In genomic region chr4:150176535-150176934, GRCm38 (mm10) we compare ENCODE assay signal across 8 mouse cellular contexts. TPM values are rescaled to one million over a fixed set of nuclear protein-coding genes. Genes with fewer than 3 reads are reported as not detected.
DNase-seq lines count a peak whose midpoint lies in the region; ATAC-seq lines count a peak whose summit lies in the region.

No protein-coding gene starts in this region.

- 6% methylated on average over 7 of the region's 7 CpGs for WGBS in neural tube, embryonic 15.5 days
- 2% methylated on average over 7 of the region's 7 CpGs for WGBS in embryonic facial prominence, embryonic 11.5 days

- H3K9ac ChIP-seq in neural tube, embryonic 15.5 days (replicated peaks): no peak overlapping the region
- H3K9ac ChIP-seq in embryonic facial prominence, embryonic 11.5 days (replicated peaks; ENCODE audit: low read length): no peak overlapping the region

- H3K4me3 ChIP-seq in neural tube, embryonic 15.5 days (replicated peaks): no peak overlapping the region
- H3K4me3 ChIP-seq in embryonic facial prominence, embryonic 11.5 days (ENCODE audit: low read depth, low read length): no peak overlapping the region

- no peak overlapping the region for H3K4me2 ChIP-seq in neural tube, embryonic 15.5 days
- H3K4me2 ChIP-seq in embryonic facial prominence, embryonic 11.5 days (ENCODE audit: low read depth, low read length): no peak overlapping the region

- no peaks in the 10 kb centered on the region for H3K4me1 ChIP-seq in neural tube, embryonic 15.5 days
- no peaks in the 10 kb centered on the region; the same call in 1 of the 2 replicates for H3K4me1 ChIP-seq in embryonic facial prominence, embryonic 11.5 days (ENCODE audit: control insufficient read depth, insufficient read depth, low read length)

- no peaks in the 10 kb centered on the region for H3K9me3 ChIP-seq in neural tube, embryonic 15.5 days (replicated peaks)
- no peaks in the 10 kb centered on the region for H3K9me3 ChIP-seq in embryonic facial prominence, embryonic 11.5 days (replicated peaks; ENCODE audit: control insufficient read depth, low read length)

- H3K27ac ChIP-seq in neural tube, embryonic 15.5 days (replicated peaks): no peak overlapping the region
- H3K27ac ChIP-seq in embryonic facial prominence, embryonic 11.5 days (replicated peaks; ENCODE audit: low read depth, low read length): no peak overlapping the region

- H3K27me3 ChIP-seq in neural tube, embryonic 15.5 days (replicated peaks): no peaks in the 10 kb centered on the region
- H3K27me3 ChIP-seq in embryonic facial prominence, embryonic 11.5 days (ENCODE audit: control insufficient read depth, insufficient read depth, low read length): no peaks in the 10 kb centered on the region

- no peaks in the 10 kb centered on the region for H3K36me3 ChIP-seq in neural tube, embryonic 15.5 days
- H3K36me3 ChIP-seq in embryonic facial prominence, embryonic 11.5 days (replicated peaks; ENCODE audit: control insufficient read depth, insufficient read depth, low read depth, low read length): no peaks in the 10 kb centered on the region; the same call in 1 of the 2 replicates

- no peak for ATAC-seq in neural tube, embryonic 15.5 days (ENCODE audit: low FRiP score)
- ATAC-seq in embryonic facial prominence, embryonic 11.5 days (replicated peaks; ENCODE audit: insufficient number of reproducible peaks, low FRiP score, low TSS enrichment, low read depth): no peak
- ATAC-seq in megakaryocyte-erythroid progenitor cell, adult 5-6 weeks (replicated peaks; ENCODE audit: low FRiP score, low TSS enrichment, poor library complexity, severe bottlenecking): peak; percentile 88

- DNase-seq in neural tube, embryonic 10.5 days (ENCODE audit: extremely low spot score, low spot score): peak; percentile 66
- peak; percentile 54 for DNase-seq in adrenal gland, postnatal 10 days
- DNase-seq in embryonic facial prominence, embryonic 11.5 days (ENCODE audit: low spot score): peak; percentile 82
- DNase-seq in heart, postnatal 36 days: peak; percentile 40 to 43
- DNase-seq in left cerebral cortex, postnatal 4 days: peak; percentile 29
- peak; percentile 61 for DNase-seq in testis, postnatal 10 days (ENCODE audit: low spot score)

- intact Hi-C loops in heart, postnatal 36 days (cut with DNase I): loop anchor here (1.0 to 2.0 kb wide), 2 partner anchors 43 to 72 kb away; no protein-coding TSS in a partner anchor
- intact Hi-C loops in left cerebral cortex, postnatal 4 days (cut with DNase I): loop anchor here (10.0 kb wide), 1 partner anchor 48 kb away; no protein-coding TSS in a partner anchor

RNA-seq across cellular contexts. Expression of gene Car6, which starts 24.6 kb away (rescaled TPM):
- not detected in 2 replicates for polyA plus RNA-seq in neural tube, embryonic 15.5 days (2015; fragmentation: Nextera tagmentation; extraction: Ambion mirVana)
- under 1 TPM; 0.27 to 0.54 TPM for total RNA-seq in adrenal gland, postnatal 10 days (2021)
- 0.18 TPM in 1 of 2 replicates, not detected in the other for polyA plus RNA-seq in embryonic facial prominence, embryonic 11.5 days (2014; fragmentation: Nextera tagmentation; extraction: Ambion mirVana)
- total RNA-seq in heart, postnatal 36 days (2021): not detected
- not detected for total RNA-seq in left cerebral cortex, postnatal 4 days (2021)
- not detected in 2 replicates for total RNA-seq in megakaryocyte-erythroid progenitor cell, adult 5-6 weeks (2014; fragmentation: Nextera tagmentation)
- total RNA-seq in megakaryocyte-erythroid progenitor cell, adult 5-6 weeks (2017): not detected in 2 replicates

RNA-seq across cellular contexts. Expression of gene Slc2a7, which starts 27.8 kb away (rescaled TPM):
- not detected in 2 replicates for polyA plus RNA-seq in neural tube, embryonic 15.5 days (2015; fragmentation: Nextera tagmentation; extraction: Ambion mirVana)
- not detected for total RNA-seq in adrenal gland, postnatal 10 days (2021)
- polyA plus RNA-seq in embryonic facial prominence, embryonic 11.5 days (2014; fragmentation: Nextera tagmentation; extraction: Ambion mirVana): not detected in 2 replicates
- not detected for total RNA-seq in heart, postnatal 36 days (2021)
- total RNA-seq in left cerebral cortex, postnatal 4 days (2021): not detected
- total RNA-seq in megakaryocyte-erythroid progenitor cell, adult 5-6 weeks (2014; fragmentation: Nextera tagmentation): not detected in 2 replicates
- total RNA-seq in megakaryocyte-erythroid progenitor cell, adult 5-6 weeks (2017): not detected in 2 replicates

RNA-seq across cellular contexts. Expression of gene Slc2a5, which starts 57.5 kb away (rescaled TPM):
- polyA plus RNA-seq in neural tube, embryonic 15.5 days (2015; fragmentation: Nextera tagmentation; extraction: Ambion mirVana): 2.4 and 2.7 TPM in 2 replicates
- under 1 TPM; 0.27 to 0.75 TPM for total RNA-seq in adrenal gland, postnatal 10 days (2021)
- polyA plus RNA-seq in embryonic facial prominence, embryonic 11.5 days (2014; fragmentation: Nextera tagmentation; extraction: Ambion mirVana): 0.90 and 1.4 TPM in 2 replicates
- total RNA-seq in heart, postnatal 36 days (2021): under 1 TPM; 0.11 TPM
- 1 to 10 TPM; 1.4 to 1.5 TPM for total RNA-seq in left cerebral cortex, postnatal 4 days (2021)
- total RNA-seq in megakaryocyte-erythroid progenitor cell, adult 5-6 weeks (2014; fragmentation: Nextera tagmentation): not detected in 2 replicates
- total RNA-seq in megakaryocyte-erythroid progenitor cell, adult 5-6 weeks (2017): not detected in 2 replicates

RNA-seq across cellular contexts. Expression of gene Eno1, which starts 60.0 kb away (rescaled TPM):
- polyA plus RNA-seq in neural tube, embryonic 15.5 days (2015; fragmentation: Nextera tagmentation; extraction: Ambion mirVana): 1,173 and 1,202 TPM in 2 replicates
- 100 to 1,000 TPM; 442 to 474 TPM for total RNA-seq in adrenal gland, postnatal 10 days (2021)
- 1,873 and 2,043 TPM in 2 replicates for polyA plus RNA-seq in embryonic facial prominence, embryonic 11.5 days (2014; fragmentation: Nextera tagmentation; extraction: Ambion mirVana)
- 100 to 1,000 TPM; 106 to 108 TPM for total RNA-seq in heart, postnatal 36 days (2021)
- 100 to 1,000 TPM; 204 to 220 TPM for total RNA-seq in left cerebral cortex, postnatal 4 days (2021)
- 203 and 216 TPM in 2 replicates for total RNA-seq in megakaryocyte-erythroid progenitor cell, adult 5-6 weeks (2014; fragmentation: Nextera tagmentation)
- total RNA-seq in megakaryocyte-erythroid progenitor cell, adult 5-6 weeks (2017): 136 and 155 TPM in 2 replicates

Comparison
In these comparisons a context has a peak if more than half of its experiments do, and no peak if none do; other contexts are left out.
1. DNase-seq: peak in every context shown above with its lines; median percentile 82 in embryonic facial prominence, embryonic 11.5 days; 66 in neural tube, embryonic 10.5 days; 61 in testis, postnatal 10 days; 54 in adrenal gland, postnatal 10 days; 42 in heart, postnatal 36 days; 29 in left cerebral cortex, postnatal 4 days.